Mouse (Mus musculus) kidney, adult 11 months (tissue): Measurements from ENCODE around the gene Rab3gap1.

Source experiments
- DNase-seq: peaks from one replicate; pipeline ENCODE4 v3.0.0; 2022

Rab3gap1 gene

DNA sequence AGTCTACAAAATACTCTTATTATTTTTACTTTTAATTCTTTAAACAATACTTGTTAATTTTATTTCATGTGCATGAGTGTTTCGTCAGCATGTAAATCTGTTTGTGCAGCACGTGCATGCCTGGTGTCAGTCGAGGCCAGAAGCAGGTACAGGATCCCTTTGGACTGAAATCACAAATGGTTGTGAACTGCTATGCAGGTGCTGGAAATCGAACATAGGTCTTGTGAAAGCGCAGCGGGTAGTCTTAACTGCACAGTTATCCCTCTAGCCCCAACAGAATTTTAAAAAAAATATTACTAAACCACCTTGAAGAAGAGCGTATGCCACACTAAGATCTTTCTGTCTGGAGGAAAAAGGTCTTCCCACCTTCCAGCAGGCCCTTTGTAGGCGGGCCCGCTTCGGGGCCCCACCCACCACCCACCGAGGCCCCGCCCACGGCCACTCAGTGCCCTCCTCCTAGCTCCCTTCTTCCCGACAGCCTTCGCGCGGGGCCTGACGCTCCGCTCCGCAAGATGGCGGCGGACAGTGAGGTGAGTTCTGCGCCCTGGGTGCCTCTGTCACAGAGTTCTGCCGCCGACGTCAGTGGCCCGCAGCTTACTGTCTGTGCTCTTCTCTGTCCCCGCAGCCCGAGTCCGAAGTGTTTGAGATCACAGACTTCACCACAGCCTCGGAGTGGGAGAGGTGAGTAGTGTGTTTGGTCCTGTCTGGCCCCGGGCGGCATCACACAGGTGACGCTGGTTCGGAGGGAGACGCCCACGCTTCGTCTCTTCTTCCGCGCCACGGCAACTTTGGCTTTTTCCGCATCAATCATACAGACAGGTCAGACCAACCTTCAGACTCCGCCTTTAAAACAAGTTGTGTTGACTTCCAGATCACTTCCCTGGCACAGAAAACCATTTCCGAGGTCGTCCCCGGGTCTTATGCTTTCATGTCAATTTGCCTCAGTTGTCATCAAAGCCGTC lies at the start of gene Rab3gap1:
TSS of gene Rab3gap1 (plus strand) at position 474 of the 962 bp plus-strand sequence.
- peak; percentile 88 for DNase-seq

DNA sequence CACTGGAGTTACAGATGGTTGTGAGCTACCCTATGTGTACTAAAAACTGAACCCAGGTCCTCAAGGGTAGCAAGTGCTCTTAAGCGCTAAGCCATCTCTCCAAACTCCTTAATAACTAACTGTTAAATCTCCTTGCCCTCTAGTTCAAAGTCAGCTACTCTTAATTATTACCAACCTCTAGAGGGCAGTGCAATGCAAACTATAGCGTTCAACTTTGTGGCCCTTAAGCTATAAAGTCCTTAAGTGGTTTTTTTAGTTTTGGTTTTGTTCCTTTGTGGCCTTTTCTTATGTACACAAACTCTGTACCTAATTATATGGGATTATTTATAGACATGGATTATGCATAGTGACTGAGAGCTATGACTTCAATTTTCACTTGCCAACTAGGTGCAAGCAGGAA lies 41.2 kb upstream of the Rab3gap1 start:
- DNase-seq: no peak

DNA sequence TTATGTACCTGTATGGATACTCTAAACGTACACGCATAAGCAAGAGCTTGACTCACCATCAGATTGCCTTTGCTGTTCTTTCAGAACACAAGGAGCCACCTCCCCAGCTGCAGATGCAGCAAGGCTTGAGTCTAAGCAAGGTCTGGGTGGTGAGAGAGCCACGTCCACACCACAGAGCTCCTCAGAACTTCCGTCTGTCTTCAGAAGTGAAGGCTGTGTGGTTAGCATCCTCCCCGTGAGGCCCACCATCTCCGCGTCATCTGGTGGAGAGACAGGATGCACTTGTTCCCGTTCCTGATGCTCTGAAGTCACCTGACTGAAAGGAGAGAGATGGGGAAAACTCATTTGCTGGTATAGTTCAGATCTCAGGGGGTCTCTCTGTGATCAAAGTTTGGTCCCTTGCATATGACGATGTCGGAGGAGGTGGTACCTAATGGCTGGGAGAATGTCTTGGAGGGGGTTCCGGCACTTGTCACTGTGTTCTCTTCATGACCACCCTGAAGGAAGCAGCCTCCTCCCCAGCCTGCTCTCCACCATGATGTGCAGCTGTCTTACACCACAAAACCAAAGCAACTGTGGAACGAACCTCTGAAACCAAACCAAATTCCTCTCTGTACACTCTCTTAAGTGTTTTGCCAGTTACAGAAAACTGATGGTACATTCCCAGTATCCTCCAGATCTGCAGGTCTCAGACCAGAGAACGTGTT lies 38.2 kb upstream of the Rab3gap1 start:
- no peak for DNase-seq

DNA sequence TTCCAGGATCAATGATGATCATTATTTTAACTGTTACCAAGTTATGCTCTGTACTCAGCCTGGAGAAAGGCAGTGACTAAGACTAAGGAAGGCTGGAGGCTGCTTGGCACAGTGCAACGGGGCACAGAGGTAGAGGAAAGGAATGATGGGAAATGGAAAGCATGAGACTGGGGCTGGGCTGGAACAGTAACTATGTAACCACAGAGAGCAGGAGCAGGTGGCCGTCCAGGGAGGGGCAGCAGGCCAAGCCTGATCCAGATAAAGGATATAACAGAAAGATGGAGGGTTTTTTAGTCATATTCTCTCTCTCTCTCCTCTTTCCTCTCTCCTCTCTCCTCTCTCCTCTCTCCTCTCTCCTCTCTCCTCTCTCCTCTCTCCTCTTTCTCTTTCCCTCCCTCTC lies 34.9 kb upstream of the Rab3gap1 start:
- no peak for DNase-seq

DNA sequence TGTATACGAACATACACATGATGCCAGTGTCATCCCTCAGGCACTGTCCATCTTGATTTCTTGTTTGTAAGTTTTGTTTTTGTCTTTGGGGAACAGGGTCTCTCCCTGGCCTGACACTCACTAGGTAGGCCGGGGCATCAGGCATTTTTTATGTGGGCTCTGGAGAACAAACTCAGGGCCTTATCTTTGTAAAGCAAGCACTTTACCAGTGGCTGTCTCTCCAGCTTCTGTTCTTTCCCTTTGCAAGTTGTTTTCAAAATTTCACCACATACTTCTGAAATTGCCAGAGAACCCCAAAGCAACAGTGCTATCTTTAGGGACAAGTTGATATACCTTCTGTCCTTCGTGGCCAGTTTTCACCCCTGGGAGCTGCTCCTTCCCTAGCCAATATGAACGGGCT lies 34.4 kb upstream of the Rab3gap1 start:
- DNase-seq: no peak

DNA sequence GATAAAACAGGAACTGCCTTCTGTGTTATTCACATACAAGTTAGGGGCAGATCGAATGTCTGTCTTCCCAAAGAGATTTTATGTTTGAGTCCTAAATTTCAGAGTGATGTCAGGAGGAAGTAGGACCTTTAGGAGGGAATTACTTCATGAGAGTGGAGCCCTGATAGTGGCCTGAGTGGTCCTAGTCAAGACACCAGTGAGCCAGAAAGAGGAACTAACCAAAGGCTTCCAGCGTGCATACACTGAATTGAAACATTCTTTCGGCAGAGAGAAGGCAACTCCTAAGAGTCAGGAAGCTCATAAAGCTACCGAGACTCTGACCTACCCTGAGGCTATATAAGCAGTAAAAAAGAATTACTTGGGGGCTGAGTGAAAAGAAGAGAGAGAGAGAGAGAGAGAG lies 32.0 kb upstream of the Rab3gap1 start:
- no peak for DNase-seq

DNA sequence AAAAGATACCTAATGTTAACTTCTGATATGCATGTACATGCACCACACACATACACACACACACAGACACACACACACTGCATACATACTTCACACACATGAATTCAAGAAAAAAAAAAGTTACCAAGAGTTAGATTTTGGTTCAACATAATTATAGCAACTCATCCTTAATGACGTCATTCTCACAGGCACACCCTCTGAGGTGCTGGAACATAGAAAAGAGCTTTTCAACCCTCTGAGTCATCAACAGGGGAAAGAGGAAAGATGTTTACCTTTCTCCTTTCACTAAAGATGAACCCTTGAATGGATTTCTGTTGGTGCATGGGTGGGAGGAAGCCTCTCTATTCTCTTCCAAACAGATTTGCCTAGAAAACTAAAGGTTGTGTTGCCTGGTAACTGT lies 30.0 kb upstream of the Rab3gap1 start:
- no peak for DNase-seq

DNA sequence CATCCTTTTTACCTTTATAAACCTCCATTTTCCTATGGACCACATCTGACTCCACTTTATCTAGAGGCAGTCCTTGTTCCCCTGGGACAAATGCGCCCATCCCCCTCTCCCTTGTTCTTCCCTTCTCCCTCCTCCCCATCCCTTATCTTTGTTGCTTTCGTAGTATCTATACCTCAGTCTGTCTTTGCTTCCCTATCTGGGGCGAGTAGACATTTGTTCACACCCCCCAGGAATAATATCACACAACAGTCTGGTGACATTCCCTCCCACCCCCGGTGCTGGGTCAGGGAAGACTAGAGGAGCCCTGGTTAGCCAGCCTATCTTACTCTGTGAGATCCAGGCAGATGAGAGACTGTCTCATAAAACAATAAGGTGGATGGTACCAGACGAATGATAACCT lies 23.1 kb upstream of the Rab3gap1 start:
- no peak for DNase-seq

DNA sequence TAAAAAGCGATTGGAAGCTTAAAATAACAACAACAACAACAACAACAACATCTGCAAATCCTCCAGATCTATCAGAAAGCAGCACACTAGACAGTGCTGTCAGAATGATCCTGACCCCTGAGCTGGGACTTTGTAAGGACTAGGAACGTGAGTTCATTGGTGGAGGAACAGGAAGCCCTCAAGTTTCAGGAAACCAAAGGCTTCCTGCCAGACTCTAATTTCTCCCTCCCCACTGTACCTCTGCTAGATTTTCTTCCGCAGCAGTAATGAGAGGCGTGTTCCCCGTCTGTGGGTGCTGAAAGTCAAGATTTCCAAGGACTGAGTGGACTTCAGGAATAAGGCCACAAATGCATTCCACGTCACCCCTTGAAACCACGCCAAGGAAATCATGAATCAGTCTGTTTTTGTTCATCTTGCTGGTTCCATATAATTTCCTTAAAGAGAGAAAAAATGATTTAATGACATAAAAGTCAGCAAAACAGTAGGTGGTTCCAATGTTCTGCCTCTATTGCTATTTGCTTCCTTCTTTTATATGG lies 18.4 kb upstream of the Rab3gap1 start:
- no peak for DNase-seq

DNA sequence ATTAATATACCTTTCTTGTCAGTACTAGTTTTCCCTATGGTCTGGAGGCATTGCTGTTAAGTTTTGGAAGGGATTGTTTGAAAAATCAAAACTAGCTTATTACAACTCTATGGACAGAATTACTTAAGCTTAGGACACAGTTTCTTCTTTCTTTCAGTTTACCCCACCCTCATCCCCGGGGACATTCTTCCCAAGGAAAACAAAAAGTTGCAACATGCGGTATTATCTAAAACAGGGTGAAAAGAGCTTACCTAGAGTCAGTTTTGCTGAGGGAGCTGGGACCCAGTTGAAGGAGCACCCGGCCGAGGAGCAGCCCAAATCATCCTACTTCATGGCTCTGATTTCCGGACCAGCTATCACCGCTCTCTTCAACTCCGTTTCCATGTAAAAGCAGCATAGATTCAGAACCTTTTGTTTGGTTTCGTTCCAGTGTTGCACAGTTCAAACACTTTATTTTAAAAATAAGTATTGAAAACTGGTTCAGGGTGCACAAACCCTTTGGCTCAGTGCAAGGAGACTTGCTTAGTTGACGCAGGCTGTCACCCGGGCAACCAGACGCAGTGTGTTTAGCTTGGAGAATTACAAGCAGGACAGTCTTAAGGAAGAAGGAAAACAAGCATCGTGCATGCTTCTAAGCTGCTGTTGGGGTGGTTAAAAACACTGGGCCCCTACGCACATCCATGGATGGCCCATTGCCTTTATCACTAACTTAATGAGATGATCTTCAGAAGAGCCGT lies 13.9 kb upstream of the Rab3gap1 start, which contains the start of gene Map3k19:
TSS of gene Map3k19 (minus strand) at position 546 of the 737 bp plus-strand sequence.
- no peak for DNase-seq

DNA sequence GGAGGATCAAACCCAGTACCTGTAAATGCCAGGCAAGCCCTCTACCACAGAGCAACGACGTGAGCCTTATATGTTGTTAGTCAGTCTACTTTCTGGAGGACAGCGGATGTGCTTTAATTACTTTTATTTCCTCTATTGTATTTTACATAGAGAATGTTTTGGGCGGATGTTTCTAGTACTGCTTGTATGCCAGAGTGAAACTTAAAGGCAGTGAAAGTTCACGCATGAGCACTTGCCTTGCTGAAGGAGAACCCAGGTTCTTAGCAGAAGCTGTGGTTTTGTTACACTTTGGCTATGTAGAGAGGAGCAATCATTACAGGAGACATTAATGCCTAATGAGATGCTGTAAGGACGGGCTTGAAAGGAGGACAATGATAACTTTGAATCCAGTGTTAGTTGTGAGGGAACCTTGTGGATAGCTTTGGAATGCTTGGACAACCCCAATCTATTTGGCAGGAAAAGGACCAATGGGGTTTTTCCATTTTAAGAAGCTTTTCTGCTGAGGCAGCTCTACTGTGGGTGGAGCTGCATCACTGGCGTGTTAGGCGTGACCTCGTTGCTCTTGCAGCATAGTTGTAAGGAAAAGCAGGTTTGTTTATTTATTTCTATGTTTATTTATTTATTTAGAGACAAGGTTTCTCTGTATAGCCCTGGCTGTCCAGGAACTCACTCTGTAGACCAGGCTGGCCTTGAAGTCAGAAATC lies 9.5 kb upstream of the Rab3gap1 start:
- no peak for DNase-seq

DNA sequence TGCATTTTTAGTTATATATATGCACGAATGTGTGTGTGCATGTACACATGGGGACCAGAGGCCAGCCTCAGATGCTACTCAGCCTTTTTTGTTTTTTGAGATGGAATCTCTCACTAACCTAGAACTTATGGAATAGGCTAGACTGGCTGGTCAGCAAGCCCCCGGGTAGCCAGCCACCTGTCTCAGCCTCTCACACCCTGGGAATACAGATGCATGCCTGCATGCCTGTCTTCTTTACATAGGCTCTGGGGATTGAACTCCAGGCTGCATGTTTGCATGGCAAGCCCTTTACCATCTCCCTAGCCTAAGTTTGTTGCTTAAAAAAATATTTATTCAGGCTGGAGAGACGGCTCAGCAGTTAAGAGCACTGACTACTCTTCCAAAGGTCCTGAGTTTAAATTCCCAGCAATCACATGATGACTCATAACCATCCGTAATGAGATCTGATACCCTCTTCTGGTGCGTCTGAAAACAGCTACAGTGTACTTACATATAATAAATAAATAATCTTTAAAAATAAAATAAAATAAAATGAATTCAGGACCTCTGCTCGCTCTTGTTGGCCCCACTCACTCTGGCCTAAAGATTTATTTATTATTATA lies 8.7 kb upstream of the Rab3gap1 start:
- no peak for DNase-seq

DNA sequence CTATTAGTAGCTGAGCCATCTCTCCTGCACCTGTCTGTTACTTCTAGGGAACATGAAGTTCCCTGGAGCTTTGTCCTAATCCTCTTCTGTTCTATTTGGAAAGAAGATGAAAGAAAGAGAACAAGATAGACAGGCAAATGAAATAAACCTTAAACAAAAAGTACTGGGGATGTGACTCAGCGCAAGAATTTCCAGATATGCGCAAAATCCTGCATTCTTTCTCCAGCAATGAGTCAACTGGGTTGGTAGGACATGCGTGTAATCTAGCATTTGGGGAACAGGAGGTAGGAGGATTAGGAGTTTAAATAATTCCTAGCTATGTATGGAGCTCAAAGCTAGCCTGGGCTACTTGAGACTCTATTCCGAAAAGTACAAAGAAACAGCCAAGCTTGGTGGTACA lies 8.1 kb upstream of the Rab3gap1 start:
- DNase-seq: no peak

DNA sequence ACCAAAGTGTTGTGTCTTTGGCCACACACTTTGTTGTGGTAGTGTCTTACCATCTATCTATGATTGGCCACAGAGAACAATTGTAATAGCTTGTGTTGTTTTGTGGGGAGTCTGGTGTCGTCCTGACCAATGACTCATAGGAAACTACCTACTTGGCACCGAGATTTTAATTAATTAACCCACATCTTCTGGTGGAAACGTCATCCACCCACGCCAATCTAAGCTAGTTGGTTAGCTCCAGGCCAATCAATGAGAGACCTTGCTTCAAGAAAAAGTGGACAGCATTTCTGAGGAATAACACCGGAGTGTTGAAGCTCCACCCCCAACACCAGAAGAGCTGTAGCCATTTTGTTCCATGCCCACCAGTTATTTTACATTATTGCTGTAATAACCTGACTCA lies 6.7 kb upstream of the Rab3gap1 start:
- no peak for DNase-seq

DNA sequence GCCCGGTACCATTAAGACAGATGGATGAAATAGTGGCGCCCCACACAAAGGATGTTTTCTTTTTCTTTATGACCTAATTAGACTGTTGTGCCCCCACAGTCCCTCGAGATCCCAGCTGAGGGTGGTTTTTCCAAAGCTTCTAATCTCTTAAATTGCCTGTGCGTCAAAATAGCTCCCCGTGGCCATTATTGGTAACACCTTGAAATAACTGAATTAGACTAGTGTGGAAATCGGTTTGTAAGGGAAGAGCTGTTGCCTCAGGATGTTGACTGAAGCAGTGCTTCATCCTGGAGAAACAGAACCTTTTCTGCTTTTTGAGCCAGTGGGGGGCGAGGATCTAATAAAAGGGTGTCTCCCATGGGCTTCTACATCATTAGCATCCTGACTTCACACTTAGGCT lies 4.8 kb upstream of the Rab3gap1 start:
- DNase-seq: no peak

DNA sequence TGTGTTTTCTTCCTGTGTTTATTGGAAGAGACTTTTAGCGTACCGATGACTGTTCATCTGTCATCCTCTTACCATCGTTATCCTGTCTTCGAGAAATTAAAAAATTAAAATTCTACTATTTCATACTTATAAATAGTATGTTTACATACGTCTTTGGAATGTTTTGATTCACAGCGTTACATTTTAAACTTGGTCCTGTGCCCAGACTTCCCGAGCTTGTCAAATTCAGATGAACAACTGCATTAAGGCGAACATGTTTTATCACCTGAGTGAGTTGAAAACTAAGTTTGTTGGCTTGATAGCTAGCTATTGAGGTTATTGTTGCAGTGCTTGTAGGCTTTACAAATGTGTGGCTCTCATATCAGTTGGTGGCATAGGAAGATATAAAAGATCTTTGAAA lies 703 bp downstream of the Rab3gap1 start:
- no peak for DNase-seq

DNA sequence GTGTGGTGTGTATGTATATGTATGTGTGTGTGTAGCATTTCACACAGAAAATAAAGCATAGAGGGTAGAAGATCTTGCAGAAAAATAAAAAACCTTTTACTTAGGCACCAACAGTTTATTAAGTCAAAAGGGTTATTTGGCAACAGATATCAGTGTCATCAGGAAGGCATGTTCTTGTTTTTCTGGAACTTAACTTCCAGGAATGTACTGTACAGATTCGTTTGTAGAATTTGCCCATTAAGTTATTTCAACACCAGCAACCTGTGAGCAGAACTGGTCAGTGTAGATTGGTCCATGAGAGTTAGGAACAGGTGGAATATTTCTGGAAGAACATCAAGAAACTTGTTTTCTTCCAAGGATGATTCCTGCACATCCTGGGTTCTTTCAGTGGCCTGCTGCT lies 30.8 kb downstream of the Rab3gap1 start:
- DNase-seq: no peak

DNA sequence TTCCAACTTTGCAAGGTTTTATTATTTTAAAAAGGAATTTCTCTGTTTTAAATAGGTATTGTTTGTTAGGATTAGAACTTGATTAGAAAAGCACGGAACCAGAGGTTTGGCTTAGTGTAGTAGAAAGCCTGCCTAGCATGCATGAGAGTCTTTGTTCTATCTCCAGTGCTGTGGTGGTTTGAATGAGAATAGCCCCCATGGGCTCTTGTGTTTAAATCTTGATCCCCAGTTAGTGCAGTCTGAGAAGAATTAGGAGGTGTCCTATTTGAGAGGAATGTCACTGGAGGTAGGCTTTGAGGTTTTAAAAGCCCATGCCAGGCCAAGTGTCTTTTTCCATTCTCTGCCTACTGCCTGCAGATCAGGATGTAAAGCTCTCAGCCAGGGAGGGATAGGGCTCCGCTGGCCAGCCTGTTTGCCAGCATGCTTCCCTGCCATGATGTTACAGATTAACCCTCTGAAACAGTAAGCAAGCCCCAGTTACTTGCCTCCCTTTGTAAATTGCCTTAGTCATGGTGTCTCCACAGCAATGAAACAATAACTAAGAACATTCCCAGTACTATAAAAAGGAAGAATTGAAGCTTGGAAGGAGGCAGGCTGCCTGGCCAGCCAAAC lies 36.3 kb downstream of the Rab3gap1 start:
- DNase-seq: peak; percentile 49

DNA sequence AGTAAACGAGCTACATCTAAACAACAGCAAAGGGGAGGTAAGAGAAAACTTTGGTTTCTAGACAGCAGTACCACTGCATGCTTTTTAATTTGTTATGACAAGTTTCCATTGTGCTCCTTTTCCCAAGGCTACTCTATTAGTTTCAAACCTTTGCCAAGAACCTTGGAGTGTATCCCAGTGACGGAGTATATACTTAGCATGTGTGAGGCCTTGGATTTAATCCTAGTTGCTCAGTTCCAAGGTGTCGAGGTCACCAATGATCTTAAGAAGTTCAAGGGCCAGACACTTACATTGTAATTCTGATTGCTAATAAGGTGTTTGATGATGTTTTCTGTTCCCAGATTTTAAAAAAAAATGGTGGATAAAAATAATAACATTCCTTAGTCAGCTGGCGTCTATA lies 44.5 kb downstream of the Rab3gap1 start:
- no peak for DNase-seq

DNA sequence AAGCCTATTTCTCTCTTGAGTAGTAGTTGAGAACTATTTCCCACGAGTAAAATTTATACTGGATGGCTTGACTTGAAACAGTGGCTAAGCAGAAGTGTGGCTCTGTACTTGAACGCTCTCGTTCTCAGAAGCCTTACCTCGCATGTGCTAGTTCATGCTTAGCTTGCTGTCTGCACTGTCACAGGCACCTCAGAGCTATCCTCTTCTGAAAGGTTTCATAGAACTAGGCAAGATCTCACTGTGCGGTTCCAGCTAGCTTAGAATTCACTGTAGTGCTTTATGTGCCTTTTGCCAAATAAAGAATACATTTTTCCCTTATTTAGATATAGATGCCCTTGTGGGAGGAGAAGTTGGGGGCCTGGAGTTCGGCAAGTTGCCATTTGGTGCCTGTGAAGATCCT lies 46.7 kb downstream of the Rab3gap1 start:
- no peak for DNase-seq

DNA sequence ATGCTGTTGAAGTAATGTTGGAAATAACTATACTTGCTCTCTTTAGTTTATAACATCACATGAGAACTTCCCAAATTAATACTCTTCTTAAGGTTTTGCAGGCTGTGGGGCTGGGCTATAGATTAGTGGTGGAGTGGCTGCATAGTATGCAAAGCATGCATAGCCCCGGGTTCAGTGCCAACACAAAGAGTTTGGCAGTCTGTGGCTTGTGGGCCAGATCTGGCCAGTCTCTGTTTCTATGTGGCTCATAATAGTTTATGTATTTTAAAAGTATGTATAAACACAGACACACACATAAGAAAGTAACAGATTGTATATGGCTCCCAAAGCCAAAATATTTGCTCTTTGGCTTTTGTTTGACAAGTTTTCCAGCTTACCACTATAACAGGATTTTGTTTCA lies 47.2 kb downstream of the Rab3gap1 start:
- DNase-seq: no peak

DNA sequence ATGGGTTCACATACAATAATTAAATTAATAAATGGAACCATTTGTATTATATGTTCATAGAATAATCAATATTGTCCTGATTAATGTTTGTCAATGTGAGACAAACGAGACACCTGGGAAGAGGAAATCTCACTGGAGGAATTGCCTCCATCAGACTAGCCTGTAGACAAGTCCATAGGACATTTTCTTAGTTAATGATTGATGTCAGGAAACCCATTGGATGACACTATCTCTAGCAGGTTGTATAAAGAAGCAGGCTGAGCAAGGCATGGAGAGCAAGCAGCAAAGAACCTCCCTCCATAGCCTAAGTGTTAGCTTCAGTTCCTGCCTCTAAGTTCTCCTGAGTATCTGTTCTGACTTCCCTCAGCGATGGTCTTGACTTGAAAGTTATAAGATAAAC lies 64.8 kb downstream of the Rab3gap1 start:
- DNase-seq: no peak
